Mouse (Mus musculus): ENCODE data around the gene Cd70.
"Not testable (repeated sequence)": the region's sequence is repeated elsewhere in the genome, so short reads cannot be mapped to it uniquely, and the experiment has no call there.

Cd70 gene

DNA sequence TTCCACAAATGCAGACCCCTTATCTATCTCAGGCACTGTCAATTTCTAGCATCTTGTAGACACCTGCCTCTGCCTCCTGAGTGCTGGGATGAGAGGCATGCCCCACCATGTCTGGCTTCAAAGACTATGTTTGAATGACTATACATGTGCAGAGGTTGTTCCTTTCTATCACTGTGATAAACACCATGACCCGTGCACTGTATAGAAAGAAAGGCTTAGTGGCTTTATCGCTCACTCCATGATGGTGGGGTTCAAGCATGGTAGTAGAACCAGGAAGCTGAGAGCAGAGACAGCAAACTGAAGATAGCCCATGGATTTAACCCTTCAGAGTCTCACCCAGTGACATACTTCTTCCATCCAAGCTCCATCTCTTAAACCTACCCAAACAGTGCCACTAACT, 14.9 kb downstream of the Cd70 start:
- no peak for DNase-seq (ENCODE audit: low spot score)

DNA sequence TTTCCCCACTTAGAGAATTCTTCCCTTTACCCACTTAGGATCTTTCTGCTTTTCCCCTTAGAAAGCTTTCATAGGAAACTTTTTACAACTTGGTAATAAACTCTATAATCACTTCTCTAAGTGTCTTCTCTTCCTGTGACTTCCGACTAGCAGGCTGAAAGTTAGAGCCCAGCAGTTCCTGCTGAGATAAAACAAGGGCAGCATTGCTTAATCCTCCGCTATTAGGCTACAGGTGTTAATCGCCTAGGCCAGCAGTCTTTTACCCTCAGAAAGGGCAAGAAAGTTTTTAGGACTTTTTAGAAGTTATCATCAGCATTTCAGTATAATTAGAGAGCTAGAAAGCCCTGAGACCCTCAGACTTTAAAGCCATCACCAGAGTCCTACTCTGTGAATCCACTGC, 15.6 kb downstream of the Cd70 start:
- DNase-seq (ENCODE audit: low spot score), result not testable (repeated sequence)

DNA sequence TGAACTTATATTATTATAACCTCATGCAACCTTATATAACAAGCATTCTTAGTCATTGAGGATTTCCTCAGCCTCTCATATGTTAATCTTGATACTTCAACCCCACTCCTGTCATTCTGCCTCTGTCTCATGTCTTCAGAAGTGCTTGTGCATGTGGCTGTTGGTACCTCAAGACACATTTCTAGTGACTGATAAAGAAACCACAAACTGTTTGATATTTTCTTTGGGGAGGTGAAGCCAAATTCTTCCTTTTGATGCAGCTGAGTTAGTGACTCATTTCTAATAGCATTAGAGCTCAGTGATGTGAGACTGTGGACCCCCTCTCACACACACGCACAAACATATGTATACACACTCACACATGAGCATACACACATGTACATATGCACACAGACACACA, 17.8 kb downstream of the Cd70 start:
- no peak for DNase-seq (ENCODE audit: low spot score)

DNA sequence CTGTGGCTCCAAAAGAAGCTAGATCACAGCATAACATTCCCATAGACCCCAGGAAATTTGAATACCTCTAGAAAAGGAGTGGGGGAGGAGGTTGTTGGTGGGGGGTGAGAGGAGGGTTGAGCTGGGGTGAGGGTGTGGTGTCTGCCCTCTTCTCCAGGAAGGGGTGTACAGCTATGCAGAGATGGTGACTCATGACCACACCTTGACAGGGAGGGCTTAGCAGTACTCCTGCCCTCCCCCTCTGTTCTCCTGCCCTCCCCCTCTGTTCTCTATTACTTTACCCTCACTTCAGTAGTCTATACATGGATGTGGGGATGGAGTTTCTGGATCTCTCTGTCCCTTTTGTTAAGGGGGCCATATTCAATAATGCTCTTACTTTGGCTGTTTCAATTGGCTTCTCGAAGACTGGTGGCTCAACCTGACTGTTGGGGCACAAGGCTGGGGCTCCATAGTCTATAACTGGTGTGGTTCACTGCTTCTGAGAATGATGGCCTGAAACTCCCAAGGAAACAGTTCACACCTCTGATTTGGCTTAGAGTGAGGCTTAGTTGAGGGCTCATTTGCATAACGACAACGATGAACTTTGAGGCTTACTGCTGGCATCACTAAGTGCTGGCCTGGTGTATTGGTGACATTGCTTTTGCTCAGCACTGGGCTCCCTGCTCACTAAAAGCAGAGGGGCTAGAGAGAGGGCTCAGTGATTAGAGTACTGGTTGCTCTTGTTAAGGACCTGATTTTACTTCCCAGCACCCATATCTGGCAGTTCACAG, 23.5 kb downstream of the Cd70 start:
- DNase-seq (ENCODE audit: low spot score), result no peak

DNA sequence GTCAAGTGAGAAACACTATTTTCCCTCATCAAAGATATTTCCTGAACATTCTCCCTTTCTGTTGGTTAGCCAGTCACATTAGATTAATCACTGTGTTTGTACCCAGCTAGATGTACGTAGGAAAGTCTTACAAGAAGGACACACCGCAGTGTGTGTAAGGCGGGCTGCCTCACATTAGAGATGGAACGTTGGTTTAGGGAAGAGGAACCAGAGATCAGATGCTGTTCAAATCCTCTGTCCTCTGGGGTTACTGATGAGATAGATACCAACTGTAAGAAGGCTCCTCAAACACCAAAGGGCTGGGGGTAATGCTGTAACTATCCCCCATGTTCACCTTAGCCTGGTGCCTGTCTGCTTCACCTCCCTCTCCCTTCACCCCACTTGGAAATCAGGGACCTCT, 24.8 kb downstream of the Cd70 start:
- DNase-seq (ENCODE audit: low spot score), result no peak

DNA sequence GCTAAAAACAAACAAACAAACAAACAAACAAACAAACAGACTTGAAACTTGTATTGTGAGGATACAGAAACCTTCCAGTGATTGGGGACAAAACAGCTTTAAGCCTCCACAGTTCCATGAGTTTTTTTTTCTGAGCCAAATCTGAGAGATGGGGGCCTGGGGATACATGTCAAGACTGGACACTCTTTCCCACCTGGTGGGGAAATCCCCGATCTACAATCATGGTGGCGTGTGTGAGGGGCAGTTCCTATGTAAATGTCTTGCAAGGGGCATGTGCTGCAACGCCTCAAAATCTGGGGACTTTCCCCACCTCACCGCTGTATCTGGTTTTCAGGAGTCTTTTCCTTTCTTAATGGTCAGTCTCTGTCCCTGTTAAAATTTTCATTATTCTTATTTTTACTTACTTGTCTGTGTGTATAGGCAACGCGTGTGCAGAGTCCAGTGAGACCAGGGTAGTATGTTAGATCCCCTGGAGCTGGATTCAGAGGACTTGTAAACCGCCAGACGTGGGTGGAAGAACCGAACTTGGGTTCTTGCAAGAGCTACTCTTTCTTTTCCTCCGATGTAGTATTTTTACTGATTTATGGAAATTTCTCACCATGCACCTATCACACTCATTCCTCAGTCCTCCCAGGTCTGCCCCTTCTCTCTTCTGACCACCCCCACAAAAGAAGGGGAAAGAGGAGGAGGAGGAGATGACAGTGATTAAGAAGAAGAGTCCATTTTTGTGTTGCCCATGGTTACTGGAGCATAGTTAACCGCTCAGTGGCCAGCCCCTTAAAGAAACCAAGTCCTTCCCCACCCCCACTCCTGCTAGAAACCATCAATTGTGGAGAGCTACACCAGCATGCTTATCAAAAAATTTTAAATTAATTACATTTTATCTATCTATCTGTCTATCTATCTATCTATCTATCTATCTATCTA, 26.1 kb downstream of the Cd70 start:
- DNase-seq (ENCODE audit: low spot score), result no peak

DNA sequence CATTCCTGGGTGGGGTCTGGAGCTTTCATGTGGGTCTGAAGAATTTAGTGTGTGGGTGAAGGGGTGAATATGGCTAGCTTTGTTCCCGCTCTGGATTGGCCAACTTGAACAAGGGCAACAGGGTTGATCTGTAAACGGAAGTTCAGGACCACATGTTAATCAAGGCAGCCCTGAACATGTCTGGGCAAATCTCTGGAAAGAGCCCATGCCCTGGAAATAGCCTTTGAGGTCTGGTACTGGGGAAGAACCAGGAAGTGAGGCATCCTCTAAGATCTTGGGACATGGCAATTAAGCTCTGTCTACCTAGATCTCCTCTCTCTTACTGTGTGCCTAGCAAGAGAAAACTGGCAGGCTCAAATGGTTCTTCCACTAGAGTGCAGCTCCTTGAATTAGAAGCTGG, 27.7 kb downstream of the Cd70 start:
- no peak for DNase-seq (ENCODE audit: low spot score)

DNA sequence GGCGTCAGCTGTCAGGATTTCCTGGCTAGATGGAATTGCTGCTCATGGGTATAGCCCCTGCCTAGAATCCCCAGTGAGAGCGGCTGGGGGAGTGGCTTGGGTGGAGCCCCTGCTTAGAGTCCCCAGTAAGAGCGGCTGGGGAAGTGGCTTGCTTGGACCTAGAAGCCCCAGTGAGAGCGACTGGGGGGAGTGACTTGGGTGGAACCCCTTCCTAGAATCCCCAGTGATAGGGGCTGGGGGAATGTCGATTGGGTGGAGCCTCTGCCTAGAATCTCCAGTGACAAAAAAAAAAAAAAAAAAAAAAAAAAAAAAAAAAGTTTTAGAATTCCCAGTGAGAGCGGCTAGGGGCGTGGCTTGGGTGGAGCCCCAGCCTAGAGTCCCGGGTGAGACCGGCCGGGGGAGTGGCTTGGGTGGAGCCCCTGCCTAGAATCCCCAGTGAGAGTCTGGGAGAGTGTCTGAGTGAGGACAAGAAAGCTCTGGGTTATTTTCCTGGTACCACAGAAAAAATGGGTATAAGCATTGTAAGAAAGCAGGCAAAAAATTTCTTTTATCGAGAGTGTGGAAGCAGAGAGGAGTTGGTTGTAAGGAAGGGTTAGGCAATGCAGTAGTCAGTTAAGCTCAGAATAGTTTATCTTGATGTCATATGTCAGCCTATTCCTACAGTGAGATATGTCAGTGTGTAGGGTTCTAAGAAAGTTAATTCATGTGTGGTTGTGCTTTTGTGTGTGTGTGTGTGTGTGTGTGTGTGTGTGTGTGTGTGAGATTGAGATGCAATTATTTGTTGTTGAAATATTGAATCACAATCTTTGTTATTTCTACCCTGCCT, 30.8 kb downstream of the Cd70 start:
- peak; percentile 79 for DNase-seq (ENCODE audit: low spot score)

DNA sequence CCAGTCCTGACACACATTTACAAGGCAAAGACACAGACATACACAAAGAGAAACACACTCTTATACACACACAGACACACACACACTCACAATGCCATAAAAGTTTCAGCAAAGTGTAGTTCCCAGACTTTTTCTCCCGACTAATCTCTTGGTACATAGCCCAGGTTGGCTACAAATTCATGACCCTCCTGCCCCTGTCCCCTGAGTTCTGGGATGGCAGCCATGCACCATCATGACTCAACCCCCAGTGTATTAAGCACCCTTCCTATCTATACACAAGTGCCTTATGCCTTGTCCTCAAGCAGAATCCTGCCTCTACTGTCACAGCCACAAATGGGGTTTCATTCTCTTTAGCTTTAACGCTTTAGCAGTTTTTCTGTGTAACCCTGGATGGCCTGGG, 32.8 kb downstream of the Cd70 start:
- no peak for DNase-seq (ENCODE audit: low spot score)

DNA sequence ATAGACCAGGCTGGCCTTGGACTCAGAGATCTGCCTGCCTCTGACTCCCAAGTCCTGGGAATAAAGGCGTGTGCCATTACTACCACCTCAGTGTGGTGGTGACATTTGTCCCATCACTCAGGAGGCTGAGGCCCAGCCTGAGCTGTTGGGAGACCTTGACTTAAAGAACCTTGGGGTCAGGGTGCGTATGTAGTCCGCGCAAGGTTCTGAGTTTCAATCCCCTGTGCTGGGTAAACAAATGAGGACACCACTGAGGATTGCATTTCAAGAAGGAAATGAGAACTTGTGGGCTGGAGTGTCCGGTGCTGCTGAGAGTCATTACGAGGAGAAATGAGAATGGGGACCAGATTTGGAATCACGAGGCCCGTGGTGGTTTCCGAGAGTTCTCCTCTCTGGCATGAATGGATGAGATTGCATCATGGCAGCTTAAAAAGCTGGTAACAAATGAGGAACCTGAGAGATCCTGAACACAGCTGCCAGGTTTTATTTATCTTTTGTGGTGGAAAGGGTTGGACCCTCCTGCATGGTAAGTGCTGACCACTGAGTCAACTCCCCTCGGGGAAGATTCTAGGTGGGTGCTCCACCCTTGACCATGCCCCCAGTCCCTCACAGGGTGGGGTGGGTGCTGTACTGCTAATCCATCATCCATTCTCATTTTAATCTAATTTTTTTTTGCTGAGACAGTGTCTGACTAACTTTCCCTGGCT, 36.7 kb downstream of the Cd70 start:
- no peak for DNase-seq (ENCODE audit: low spot score)

DNA sequence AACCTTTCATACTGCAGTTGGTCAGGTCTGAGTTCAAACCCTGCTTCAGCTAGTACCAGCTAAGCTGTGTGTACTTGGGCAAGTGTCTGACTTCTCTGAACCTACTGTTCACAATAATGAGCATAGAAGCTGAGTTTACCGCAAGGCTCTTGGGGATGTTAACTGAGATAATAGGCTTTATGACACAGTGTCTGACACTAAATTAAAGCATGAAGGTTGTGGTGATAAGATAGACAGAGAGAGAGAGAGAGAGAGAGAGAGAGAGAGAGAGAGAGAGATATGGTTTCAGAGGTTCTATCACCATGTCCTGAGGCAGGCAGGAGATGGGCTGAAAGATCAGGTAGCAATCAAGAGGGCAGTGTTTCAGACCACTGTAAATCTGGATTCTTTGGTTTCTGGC, 39.6 kb downstream of the Cd70 start:
- no peak for DNase-seq (ENCODE audit: low spot score)

DNA sequence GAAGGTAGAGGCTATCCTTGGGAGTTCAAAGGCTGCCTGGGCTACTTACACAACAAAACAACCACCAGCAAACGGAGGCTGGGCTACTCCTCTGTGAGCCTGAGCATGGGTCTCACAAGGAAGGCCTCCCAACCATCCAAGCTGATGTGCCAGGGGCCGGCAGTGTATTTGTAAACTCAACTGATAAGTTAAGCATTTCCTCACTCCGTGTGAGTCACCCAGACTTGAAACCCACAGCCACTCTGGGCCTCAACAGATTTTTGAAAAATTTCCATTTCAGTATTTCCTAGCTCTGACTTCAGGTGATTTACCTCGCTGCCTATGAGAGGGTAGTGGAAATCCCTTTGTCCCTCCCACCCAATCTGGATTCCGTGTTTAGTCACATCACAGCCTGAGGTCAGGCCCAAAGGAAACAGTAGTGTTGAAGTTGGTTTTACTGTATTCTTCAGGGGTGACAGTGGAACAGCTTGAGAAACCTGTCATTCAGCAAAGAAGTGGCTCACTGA, 40.9 kb downstream of the Cd70 start:
- no peak for DNase-seq (ENCODE audit: low spot score)

DNA sequence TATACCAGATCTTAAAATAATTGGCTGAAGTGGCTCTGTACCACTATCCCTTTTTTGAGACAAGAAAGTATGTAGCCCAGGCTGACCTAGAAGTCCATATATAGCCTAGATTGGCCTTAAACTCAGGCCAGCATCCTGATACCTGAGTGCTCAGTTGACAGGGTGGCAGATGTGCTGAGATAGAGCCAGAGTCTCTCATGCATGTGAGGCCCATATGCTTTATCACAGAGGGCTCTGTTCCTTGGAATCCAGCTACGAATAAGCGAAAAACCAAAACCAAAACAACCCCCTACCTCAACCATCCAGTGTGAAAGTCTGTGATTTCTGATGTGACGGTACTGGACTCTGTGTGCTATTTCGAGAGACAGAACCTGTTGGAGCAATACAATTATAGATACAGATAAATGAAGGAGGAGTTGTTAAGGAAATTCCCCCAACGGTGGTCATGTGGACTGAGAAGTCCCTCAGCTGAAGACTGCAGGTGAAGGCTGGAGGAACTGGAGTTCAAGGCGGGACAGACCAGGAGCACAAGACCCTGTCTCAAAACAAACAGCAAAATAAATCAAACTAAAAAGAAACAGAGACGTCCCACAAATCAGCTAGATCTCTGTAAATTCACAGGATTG, 41.4 kb downstream of the Cd70 start:
- no peak for DNase-seq (ENCODE audit: low spot score)

DNA sequence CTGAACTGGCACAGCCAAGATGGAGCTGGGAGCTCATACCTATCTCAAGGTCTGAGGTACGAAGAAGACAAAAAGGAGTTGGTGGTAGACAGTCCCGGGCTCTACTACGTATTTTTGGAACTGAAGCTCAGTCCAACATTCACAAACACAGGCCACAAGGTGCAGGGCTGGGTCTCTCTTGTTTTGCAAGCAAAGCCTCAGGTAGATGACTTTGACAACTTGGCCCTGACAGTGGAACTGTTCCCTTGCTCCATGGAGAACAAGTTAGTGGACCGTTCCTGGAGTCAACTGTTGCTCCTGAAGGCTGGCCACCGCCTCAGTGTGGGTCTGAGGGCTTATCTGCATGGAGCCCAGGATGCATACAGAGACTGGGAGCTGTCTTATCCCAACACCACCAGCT, 42.5 kb downstream of the Cd70 start:
- DNase-seq (ENCODE audit: low spot score), result no peak

DNA sequence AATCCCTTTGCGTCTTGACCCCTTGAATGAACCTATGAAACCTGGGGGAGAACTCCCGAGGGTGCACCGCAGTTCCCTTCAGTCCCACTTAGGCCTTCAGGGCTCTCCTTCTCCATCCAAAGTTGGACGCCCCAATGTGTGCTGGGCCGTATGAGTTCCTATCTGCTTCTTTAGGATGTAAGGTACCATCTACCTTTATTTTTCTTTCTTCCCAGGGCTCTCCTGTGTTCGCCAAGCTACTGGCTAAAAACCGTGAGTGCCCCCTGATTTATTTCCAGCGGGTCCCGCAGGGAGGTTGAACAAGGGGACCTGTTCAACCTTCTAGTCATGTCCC, 43.6 kb downstream of the Cd70 start:
- no peak for DNase-seq (ENCODE audit: low spot score)

DNA sequence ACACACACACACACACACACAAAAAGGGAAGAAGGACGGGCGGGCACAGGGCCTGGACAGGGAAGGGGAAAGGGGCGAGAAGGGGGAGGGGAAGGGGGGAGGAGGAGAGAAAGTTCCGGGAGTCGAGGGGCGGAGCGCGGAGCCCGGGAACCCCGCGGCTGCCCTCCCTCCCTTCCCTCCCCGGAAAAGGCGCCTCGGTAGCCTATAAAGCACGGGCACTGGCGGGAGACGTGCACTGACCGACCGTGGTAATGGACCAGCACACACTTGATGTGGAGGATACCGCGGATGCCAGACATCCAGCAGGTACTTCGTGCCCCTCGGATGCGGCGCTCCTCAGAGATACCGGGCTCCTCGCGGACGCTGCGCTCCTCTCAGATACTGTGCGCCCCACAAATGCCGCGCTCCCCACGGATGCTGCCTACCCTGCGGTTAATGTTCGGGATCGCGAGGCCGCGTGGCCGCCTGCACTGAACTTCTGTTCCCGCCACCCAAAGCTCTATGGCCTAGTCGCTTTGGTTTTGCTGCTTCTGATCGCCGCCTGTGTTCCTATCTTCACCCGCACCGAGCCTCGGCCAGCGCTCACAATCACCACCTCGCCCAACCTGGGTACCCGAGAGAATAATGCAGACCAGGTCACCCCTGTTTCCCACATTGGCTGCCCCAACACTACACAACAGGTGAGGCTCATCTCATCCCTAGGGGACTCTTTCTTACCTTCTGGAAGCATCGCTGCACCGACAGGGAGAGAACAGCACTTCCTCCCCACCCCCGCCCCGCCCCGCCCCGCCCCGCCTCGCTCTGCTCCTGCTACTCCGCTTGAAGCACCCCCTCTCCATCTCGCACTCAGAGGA, 44.2 kb downstream of the Cd70 start, which contains the start of gene Tnfsf9:
Gene Tnfsf9 (plus strand): TSS at position 145 of the 854 bp plus-strand sequence.
- DNase-seq (ENCODE audit: low spot score), result peak; percentile 72

DNA sequence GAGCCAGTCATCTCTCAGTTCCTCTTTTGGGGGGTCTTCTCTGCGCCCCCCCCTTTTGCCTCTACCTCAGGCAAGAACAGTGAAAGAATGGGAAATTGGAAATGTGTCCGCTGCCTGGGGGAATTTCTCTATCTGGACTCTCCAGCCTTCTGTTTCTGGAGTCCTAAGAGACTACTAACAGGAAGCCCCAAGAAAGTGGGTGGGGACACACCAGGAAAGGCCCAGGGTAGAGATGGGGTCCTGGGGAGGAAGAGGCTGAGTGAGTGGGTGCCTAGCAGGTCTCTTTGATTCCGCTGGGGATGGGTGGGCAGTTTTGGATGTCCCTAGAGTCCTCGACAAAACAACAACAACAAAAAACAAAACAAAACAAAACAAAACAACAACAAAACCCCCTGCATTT, 45.1 kb downstream of the Cd70 start:
- no peak for DNase-seq (ENCODE audit: low spot score)

DNA sequence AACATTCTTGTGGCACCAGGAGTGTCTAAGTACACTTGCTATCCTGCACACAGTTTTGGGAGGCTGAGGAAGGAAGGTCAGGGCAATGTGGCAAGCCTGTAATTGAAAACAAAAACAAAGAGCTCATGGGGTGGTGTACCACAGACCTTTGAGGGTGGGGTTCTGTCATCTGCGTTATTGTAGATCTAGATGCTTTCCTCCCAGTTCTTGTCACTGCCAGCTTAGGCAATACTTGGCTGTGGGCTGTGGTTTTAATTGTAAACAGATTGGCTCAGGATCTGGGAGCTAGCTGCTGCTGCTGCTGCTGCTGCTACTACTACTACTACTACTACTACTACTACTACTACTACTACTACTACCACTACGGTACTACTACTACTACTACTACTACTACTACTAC, 47.3 kb downstream of the Cd70 start:
- no peak for DNase-seq (ENCODE audit: low spot score)

DNA sequence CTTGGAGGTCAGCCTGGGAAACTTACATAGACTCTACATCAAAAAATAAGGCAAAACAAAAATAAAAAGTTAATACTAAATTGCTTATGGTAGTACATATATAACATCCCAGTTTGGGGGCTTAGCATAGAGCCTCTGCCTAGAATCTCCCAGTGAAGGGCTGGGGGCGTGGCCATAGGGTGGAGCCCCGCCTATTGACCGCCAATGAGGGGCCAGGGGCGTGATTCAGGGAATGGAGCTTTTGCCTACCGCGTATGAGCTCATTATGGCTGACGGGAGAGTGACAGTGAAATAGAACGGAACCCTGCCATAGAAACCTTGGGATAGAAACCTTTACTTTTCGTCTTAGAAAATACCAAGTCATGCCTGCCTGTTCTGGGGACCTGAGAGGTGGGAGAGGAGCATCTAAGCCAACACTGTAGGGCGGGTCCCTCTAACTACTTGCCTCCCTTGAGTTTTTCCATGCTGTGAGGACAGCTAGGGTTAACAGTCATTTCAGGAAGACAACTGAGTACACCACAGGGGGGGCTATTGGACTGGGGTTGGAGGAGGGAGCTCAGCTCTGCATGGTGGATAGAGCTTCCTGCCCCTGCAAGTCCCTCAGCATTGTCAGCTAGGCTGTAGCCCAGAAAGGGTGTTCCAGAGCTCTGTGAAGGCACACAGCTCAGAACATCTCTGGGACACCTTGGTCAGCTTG, 49.8 kb downstream of the Cd70 start:
- peak; percentile 60 for DNase-seq (ENCODE audit: low spot score)

DNA sequence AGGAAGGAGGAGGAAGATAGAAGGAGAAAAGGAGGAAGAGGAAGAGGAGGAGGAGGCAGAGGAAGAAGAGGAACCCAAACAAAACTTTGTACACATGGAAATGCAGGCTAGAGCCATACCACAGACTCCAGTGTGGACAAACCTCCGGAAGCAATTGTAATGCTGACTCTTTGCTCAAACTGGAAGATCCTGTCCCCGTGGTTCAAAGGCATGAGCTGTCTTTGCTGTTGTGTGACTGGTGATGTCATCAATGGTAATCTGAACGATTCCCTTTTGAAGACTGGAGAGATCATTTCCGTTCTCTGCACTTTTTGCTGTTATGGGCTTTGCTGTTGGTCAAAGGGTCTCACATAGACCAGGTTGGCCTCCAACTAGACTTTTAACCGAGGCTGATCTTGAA, 51.3 kb downstream of the Cd70 start:
- DNase-seq (ENCODE audit: low spot score), result no peak

Data from embryo, embryonic 10 days (tissue).